Mouse (Mus musculus) stomach, adult 2 months (tissue): ENCODE measurements around the gene Pabpc6. TPM values are rescaled to one million over a fixed set of nuclear protein-coding genes. Genes with fewer than 3 reads are reported as not detected.

ENCODE experiments used
- polyA plus RNA-seq: library from polyadenylated mRNA; depleted of rRNA; stranded (reverse); fragments of >200 nt; gene quantifications from 2 replicates; pipeline ENCODE4 v1.2.3, GENCODE M21; 2012; rRNA removed

Gene Pabpc6
- polyA plus RNA-seq, result not detected in 2 replicates

DNA sequence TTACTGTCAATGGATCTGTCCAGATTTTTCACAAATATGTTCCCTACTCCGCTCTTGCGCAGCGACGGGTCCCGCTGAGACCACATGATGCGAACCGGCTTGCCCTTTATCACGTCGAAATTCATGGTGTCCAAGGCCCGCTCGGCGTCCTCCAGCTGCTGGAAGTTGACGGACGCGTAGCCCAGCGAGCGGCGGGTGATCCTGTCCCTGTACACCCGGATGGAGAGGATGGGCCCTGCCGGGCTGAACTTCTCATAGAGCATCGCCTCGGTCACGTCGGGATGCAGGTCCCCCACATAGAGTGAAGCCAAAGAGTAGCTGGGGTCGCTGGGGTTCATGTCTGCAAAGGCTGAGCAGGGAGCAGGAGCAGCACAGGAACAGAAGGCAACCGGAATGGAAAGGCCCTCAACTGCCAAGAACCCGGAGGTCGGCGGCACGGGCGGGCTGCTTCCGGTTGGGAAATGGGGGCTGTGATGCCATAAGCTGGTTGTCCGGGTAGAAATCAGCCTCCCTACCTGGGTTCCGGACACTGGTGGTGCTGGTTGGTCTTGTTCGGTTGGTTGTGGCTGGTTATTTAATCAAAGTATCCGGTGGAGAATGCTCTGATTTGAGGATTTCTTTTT is at the start of gene Pabpc6:
Gene Pabpc6 (minus strand): TSS at position 435 of the 623 bp plus-strand sequence.

Other genes starting within 250 kb of the Pabpc6 start
- gene Gm17728, start 247.7 kb downstream of the Pabpc6 start, polyA plus RNA-seq, result not detected in 2 replicates